10 mouse cellular contexts compared by ENCODE assay signal in genomic region chr8:121770845-121771752, GRCm38 (mm10). TPM values are rescaled to one million over a fixed set of nuclear protein-coding genes. Genes with fewer than 3 reads are reported as not detected.
DNase-seq lines count a peak whose midpoint lies in the region; ATAC-seq lines count a peak whose summit lies in the region.
"Had no signal": no experiment of that assay in that cellular context is flagged by ENCODE, and none has a peak within 500 bp of the region (broad histone marks: within the 10 kb centered on the region; RNA-seq: fewer than 3 reads in every experiment).

No protein-coding gene starts in this region.

- H3K9ac ChIP-seq in hindbrain, embryonic 13.5 days: peak overlapping the region; percentile 63
- H3K9ac ChIP-seq in neural tube, embryonic 11.5 days (ENCODE audit: low read length): no peak overlapping the region

- no peaks in the 10 kb centered on the region for H3K27me3 ChIP-seq in hindbrain, embryonic 13.5 days
- H3K27me3 ChIP-seq in neural tube, embryonic 11.5 days (ENCODE audit: control insufficient read depth, insufficient read depth, low read length): no peaks in the 10 kb centered on the region

- peak overlapping the region; percentile 40 for H3K4me2 ChIP-seq in hindbrain, embryonic 13.5 days
- no peak overlapping the region for H3K4me2 ChIP-seq in neural tube, embryonic 11.5 days (ENCODE audit: low read depth)

- peaks cover 31% of the 10 kb centered on the region for H3K4me1 ChIP-seq in hindbrain, embryonic 13.5 days (replicated peaks)
- peaks cover 9% of the 10 kb centered on the region for H3K4me1 ChIP-seq in neural tube, embryonic 11.5 days (ENCODE audit: control insufficient read depth, insufficient read depth, low read length)

- 27% methylated on average over 19 of the region's 19 CpGs for WGBS in hindbrain, embryonic 13.5 days
- 36% methylated on average over 19 of the region's 19 CpGs for WGBS in neural tube, embryonic 11.5 days

- H3K4me3 ChIP-seq in hindbrain, embryonic 13.5 days: no peak overlapping the region
- no peak overlapping the region for H3K4me3 ChIP-seq in neural tube, embryonic 11.5 days (ENCODE audit: low read depth, low read length)

- H3K9me3 ChIP-seq in hindbrain, embryonic 13.5 days: no peaks in the 10 kb centered on the region
- no peaks in the 10 kb centered on the region for H3K9me3 ChIP-seq in neural tube, embryonic 11.5 days (ENCODE audit: control insufficient read depth, low read length)

- H3K27ac ChIP-seq in hindbrain, embryonic 13.5 days: peak overlapping the region; percentile 70
- H3K27ac ChIP-seq in neural tube, embryonic 11.5 days (ENCODE audit: low read depth, low read length): no peak overlapping the region
- H3K27ac ChIP-seq: macrophage had no signal

- peak; percentile 86 for ATAC-seq in hindbrain, embryonic 13.5 days (ENCODE audit: low FRiP score)
- peak; percentile 60; the same call in 1 of the 2 replicates for ATAC-seq in neural tube, embryonic 11.5 days (ENCODE audit: insufficient read depth, low FRiP score, low TSS enrichment)
- ATAC-seq in erythroblast, adult 5-6 weeks (replicated peaks; ENCODE audit: low FRiP score, poor library complexity, severe bottlenecking): no peak

- DNase-seq in R1 (ENCODE audit: low read depth, low spot score): peak; percentile 72
- peak; percentile 24 for DNase-seq in embryo, embryonic 11.5 days (ENCODE audit: low read depth, low spot score)
- peak; percentile 54 for DNase-seq in neural tube, embryonic 11.5 days (ENCODE audit: low spot score)
- no peak for DNase-seq in urinary bladder, postnatal 25 days (ENCODE audit: low spot score)
- DNase-seq in adrenal gland, postnatal 4 days (ENCODE audit: low spot score in 2 of 2): no peak
- no peak for DNase-seq in layer of hippocampus, postnatal 36 days

- H3K36me3 ChIP-seq in hindbrain, embryonic 13.5 days: no peaks in the 10 kb centered on the region
- no peaks in the 10 kb centered on the region for H3K36me3 ChIP-seq in neural tube, embryonic 11.5 days (ENCODE audit: control insufficient read depth, insufficient read depth, low read length)

RNA-seq across cellular contexts. Expression of gene Jph3, which starts 41.7 kb away (rescaled TPM):
- 87.0 and 90.0 TPM in 2 replicates for polyA plus RNA-seq in hindbrain, embryonic 13.5 days (2015; fragmentation: Nextera tagmentation; extraction: Ambion mirVana)
- 16.9 and 18.1 TPM in 2 replicates for polyA plus RNA-seq in neural tube, embryonic 11.5 days (2014; fragmentation: Nextera tagmentation; extraction: Ambion mirVana)
- not detected in 2 replicates for total RNA-seq in erythroblast, adult 5-6 weeks (2015; ENCODE audit: low replicate concordance)
- total RNA-seq in erythroblast, adult 5-6 weeks (2017; ENCODE audit: low replicate concordance): not detected in 2 replicates
- total RNA-seq in adrenal gland, postnatal 4 days (2021): 1 to 10 TPM; 5.0 to 5.8 TPM
- 100 to 1,000 TPM; 310 to 313 TPM for total RNA-seq in layer of hippocampus, postnatal 36 days (2021)
- total RNA-seq: heart, postnatal 25 days had no signal

RNA-seq across cellular contexts. Expression of gene Klhdc4, which starts 58.3 kb away (rescaled TPM):
- 43.5 and 47.4 TPM in 2 replicates for polyA plus RNA-seq in hindbrain, embryonic 13.5 days (2015; fragmentation: Nextera tagmentation; extraction: Ambion mirVana)
- polyA plus RNA-seq in neural tube, embryonic 11.5 days (2014; fragmentation: Nextera tagmentation; extraction: Ambion mirVana): 57.8 and 59.3 TPM in 2 replicates
- total RNA-seq in erythroblast, adult 5-6 weeks (2015; ENCODE audit: low replicate concordance): 5.6 and 7.9 TPM in 2 replicates
- 5.9 and 9.1 TPM in 2 replicates for total RNA-seq in erythroblast, adult 5-6 weeks (2017; ENCODE audit: low replicate concordance)
- 10 to 100 TPM; 29.9 TPM for total RNA-seq in adrenal gland, postnatal 4 days (2021)
- 10 to 100 TPM; 27.7 to 28.0 TPM for total RNA-seq in layer of hippocampus, postnatal 36 days (2021)

Comparison
In these comparisons a context has a peak if more than half of its experiments do, and no peak if none do; other contexts are left out.
1. DNase-seq: peak in R1 (single experiment), embryo, embryonic 11.5 days (single experiment) and neural tube, embryonic 11.5 days (single experiment); none in urinary bladder, postnatal 25 days (single experiment), adrenal gland, postnatal 4 days (0 of 2) and layer of hippocampus, postnatal 36 days (0 of 2).
2. RNA of gene Jph3, which starts 41.7 kb away (total RNA-seq): 310 to 313 TPM in layer of hippocampus, postnatal 36 days; 5.0 to 5.8 TPM in adrenal gland, postnatal 4 days and not detected in erythroblast, adult 5-6 weeks; every median in the first group is over 10 times any median in the second.